Mouse (Mus musculus) embryonic fibroblast, embryonic 13.5 days (primary cell): ENCODE results near the gene Gm19402. TPM values are rescaled to one million over a fixed set of nuclear protein-coding genes. Genes with fewer than 3 reads are reported as not detected.

Experiments
- H3K27ac ChIP-seq: 2 replicates; pipeline ENCODE4 v1.5.1; 2012; ENCODE audit warnings: low read length, control low read depth, inconsistent platforms; ENCODE audit not compliant: insufficient read depth
- H3K4me1 ChIP-seq: 2 replicates; pipeline ENCODE4 v1.6.1; 2011; ENCODE audit warnings: low read length; ENCODE audit not compliant: control insufficient read depth, insufficient read depth
- H3K4me3 ChIP-seq: 2 replicates; pipeline ENCODE4 v1.5.1; 2011; ENCODE audit warnings: mild to moderate bottlenecking, control low read depth, low read length; ENCODE audit not compliant: insufficient read depth
- CTCF ChIP-seq: IDR thresholded peaks from 2 replicates; pipeline ENCODE4 v1.5.1; 2011; ENCODE audit warnings: mild to moderate bottlenecking, control low read depth, low read length, moderate library complexity, borderline replicate concordance; ENCODE audit not compliant: insufficient read depth
- POLR2A ChIP-seq: IDR thresholded peaks from 2 replicates; pipeline ENCODE4 v1.6.1; 2011; ENCODE audit warnings: low read depth, mild to moderate bottlenecking, control low read depth, low read length, moderate library complexity
- polyA plus RNA-seq: library from polyadenylated mRNA; stranded (reverse); fragments of >200 nt; gene quantifications from 2 replicates; pipeline ENCODE4 v1.2.4, GENCODE M21; 2011; ENCODE audit warnings: low read depth; ENCODE audit not compliant: missing spikeins, insufficient read length

The Gm19402 gene
- polyA plus RNA-seq, 1 experiment: not detected

DNA sequence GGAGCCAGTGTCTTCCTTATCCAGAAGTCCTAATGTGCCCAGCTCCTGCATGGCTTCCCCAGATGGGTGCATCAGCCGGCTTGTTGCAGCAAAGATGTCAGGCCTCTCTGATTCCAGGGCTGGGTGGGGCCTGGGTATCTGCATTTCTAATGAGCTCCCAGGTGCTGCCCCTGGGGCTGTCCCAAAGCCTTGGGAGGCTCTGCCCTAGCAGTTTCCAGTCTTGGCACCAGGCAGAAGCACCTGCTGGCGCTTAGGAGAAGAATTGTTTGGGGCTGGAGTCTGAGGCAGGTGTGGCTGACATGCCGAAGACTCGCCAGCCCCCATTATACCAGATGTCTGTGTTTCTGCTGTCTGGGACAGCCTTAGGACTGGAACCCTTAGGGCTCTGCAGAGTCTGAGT is 19.8 kb downstream of the Gm19402 start:
- H3K27ac ChIP-seq: no peak overlapping the region
- H3K4me1 ChIP-seq: no peaks in the 10 kb centered on the region
- no peak overlapping the region for H3K4me3 ChIP-seq
- TF ChIP-seq POLR2A (no peak), CTCF (no peak)

DNA sequence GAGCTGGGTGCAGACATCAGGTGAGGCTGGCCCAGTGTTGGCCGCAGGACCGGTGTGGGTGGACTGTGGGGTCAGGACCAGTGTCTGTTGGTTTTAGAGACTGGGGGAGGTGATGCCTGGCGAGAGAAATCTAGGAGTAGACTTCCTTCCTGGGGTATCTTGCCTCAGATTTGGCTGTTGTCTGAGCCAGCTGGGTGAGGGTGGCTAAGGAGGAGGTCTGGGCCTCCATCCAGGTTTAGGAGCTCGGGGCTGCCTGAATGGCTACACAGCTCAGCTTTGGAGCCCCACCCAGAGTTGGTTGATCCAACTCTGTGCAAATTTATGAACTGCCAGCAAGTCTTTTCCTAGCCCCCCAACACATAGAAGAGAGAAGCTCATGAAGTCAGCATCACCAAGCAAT is 23.2 kb downstream of the Gm19402 start:
- Histone ChIP-seq H3K4me1 (no peaks in the 10 kb centered on the region), H3K27ac (no peak overlapping the region), H3K4me3 (no peak overlapping the region)
- TF ChIP-seq POLR2A (no peak), CTCF (no peak)

DNA sequence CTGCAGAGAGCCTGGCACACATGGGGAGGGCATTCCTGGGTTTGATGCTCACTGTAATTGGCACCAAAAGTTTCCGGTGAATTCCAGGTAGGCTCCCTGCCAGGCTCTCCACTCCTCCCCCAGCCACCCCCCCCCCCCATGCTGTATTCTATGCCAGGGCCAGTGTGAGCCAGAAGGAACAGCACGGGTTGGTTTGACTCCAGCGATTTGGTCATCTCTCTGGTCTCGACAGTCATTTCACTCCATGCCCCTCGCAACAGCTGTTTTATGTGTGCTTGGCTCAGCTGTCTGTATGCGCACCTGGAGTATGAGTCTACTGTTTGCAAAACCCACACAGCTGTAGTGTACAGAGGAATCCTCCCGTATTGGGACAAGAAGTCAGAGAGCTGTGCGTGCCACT is 24.2 kb downstream of the Gm19402 start:
- H3K27ac ChIP-seq: no peak overlapping the region

DNA sequence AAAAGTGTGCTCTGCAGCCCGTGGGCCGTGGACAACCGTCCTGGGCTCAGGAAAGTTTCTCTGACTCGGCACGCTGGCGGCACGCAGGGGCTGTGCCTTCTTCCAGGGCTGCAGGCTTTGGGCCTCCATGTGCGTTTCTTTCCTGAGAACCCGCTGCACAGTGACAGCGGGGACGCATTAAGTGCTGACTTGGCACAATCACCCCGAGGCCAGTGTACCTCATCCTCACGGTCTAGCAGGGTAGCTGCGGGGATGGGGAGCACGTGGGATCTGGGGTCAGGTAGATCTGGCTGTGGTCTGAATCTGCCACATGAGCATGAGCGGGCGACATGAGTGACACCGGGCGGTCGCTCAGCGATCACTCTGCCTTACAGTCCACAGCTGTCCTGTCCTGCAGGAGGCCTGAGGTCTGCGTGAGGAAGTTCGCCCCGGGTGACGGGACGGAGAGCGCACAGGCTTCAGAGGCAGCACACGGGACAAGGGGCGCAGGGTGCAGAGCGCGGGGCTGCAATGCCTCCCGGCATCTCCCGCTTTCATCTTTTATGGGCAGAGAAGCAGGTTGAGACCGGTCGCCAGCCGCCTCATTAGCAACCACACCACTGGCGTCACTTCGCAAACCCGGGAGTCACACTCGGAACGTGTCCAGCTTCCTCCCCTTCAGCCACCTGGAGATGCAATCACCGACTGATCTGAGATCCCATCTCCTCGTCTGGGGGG is 26.4 kb downstream of the Gm19402 start:
- Histone ChIP-seq H3K27ac (no peak overlapping the region), H3K4me1 (no peaks in the 10 kb centered on the region), H3K4me3 (no peak overlapping the region)
- TF ChIP-seq POLR2A: no peak
- TF ChIP-seq CTCF: no peak

More for the DNA sequence above, 24.2 kb downstream of the Gm19402 start:
- H3K4me3 ChIP-seq: no peak overlapping the region
- TF ChIP-seq CTCF: no peak
- TF ChIP-seq POLR2A: no peak
- H3K4me1 ChIP-seq: no peaks in the 10 kb centered on the region

DNA sequence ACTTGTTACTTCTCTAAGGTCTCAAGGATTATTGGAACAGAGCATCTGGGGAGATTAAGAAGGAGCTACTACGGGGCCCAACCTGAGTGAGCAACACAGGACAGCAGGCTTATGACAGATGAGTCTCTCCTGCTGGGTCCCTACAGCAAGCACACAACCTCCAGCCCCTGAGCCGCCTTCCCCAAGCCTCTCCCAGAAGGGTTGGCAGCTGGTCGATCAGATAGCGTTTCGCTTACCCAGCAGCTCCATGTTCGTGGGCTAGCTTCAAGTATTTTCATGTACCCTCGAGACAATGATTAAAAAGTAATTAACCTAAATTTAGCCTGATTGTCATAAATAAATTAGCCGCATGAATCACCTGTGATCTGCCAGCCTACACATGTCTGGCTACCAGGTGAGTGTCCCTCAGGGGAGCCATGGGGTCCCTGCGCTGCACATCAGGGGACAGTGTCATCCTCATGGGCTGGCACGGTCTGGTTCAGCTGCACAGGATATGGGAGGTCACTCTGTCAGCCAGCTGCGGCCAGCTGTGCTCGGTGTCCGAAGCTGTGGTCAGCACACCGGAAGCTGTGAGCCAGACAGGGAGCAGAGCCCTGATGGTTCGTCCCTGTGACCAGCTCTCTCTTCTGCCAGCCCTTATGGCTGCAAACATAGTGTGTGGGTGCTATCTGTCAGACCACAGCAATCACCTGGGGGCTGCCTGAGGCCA is 32.1 kb downstream of the Gm19402 start:
- TF ChIP-seq POLR2A: no peak
- no peak for TF ChIP-seq CTCF
- Histone ChIP-seq H3K27ac (no peak overlapping the region), H3K4me1 (no peaks in the 10 kb centered on the region), H3K4me3 (no peak overlapping the region)

DNA sequence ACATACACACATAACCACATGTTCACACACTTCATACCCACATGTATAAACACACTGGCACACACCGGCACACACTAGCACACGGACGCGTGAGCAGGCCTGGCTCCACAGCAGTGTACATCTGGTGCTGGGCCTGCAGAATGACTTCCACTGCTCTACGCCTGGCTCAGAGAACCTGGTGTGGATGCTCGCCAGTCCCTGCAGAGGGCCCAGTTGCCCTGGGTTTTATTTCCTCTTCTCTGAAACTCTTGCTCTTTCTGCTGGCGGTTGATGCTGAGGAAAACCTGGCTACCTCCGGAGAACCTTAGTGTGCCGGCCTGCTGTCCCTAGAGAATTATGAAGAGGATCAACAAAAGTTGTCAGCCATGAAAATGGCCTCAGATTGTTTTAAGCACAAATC is 38.5 kb downstream of the Gm19402 start:
- no peak overlapping the region for H3K4me3 ChIP-seq
- H3K27ac ChIP-seq: no peak overlapping the region
- TF ChIP-seq CTCF (no peak), POLR2A (no peak)

DNA sequence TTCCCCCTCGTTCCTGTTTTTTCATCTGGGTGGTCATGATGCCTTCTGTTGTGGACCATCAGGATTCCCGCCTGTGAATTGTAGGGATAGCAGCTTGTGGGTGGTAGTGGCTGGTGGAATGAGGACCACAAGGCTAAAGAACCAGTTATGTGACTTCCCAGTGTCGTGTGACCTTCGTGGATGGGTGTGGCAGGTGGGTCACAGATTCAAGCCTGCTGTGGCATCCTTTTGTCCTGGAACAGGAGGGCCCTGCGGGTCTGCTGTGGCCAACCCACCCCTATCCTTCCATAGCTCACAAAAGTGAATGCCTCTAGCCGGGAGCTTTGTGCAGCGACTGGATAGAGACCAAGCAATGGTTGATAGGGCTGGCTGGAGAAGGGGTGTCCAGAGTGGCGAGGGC is 42.7 kb downstream of the Gm19402 start:
- H3K4me1 ChIP-seq: no peaks in the 10 kb centered on the region
- H3K4me3 ChIP-seq: no peak overlapping the region
- no peak for TF ChIP-seq POLR2A
- TF ChIP-seq CTCF: no peak
- H3K27ac ChIP-seq: no peak overlapping the region

More for the DNA sequence above, 38.5 kb downstream of the Gm19402 start:
- no peaks in the 10 kb centered on the region for H3K4me1 ChIP-seq

DNA sequence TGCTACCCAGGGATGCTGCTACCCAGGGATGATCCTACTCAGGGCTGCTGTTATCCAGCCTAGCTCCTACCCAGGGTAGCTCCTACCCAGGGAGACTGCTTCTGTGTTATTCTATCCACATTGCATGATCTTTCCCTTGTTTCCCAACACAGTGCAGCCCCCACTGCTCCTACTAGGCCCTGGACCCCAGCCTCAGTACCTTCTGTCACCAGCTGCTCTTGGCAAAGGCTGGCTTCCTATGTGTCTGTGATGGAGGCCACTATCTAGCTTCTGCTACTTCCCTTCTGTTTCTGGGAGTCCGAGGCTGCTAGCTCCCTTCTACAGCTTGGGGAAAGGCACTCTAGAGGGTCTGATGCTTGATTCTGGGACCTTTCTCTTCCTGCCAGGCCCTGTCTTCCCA is 43.1 kb downstream of the Gm19402 start:
- TF ChIP-seq POLR2A (no peak), CTCF (no peak)
- Histone ChIP-seq H3K4me3 (no peak overlapping the region), H3K27ac (no peak overlapping the region), H3K4me1 (no peaks in the 10 kb centered on the region)

DNA sequence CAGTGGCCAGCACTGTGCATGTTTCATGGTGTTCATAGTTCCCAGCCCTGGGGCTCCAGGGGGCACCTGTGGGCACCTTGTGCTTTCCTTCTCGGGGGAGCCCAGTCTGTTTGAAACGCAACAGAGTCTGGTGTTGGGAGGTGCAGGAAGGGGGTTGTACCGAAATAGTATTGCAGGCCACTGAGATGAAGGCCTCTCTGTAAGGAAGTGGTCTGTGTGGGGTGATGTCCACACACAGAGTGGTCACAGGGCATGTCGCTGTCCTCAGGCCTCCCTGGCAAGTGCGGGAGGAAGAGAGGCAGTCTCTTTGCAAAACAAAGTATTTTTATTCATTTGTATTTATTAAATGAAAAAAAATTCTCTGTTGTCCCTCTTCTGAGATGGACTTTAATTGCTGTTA is 45.0 kb downstream of the Gm19402 start:
- Histone ChIP-seq H3K4me1 (no peaks in the 10 kb centered on the region), H3K4me3 (no peak overlapping the region), H3K27ac (no peak overlapping the region)
- no peak for TF ChIP-seq POLR2A
- no peak for TF ChIP-seq CTCF

DNA sequence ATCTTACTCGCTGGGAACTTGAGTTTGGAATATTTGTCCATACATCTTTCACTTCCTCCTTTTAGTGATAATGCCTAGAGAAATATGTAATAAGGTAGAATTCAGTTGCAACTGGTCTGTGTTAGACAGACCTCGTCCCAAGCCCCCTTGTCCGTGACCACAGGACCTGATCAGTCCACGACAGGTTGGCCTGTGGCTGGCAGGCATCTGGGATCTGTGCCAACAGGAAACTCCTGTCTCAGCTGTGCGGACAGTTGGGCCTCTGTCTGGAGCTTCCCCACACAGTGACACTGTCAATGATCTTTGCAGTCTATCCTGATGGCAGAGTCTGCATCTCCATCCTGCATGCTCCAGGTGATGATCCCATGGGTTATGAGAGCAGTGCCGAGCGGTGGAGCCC is 47.4 kb downstream of the Gm19402 start:
- Histone ChIP-seq H3K4me3 (no peak overlapping the region), H3K27ac (no peak overlapping the region)
- TF ChIP-seq POLR2A (no peak), CTCF (no peak)

More for the DNA sequence above, 47.4 kb downstream of the Gm19402 start:
- no peaks in the 10 kb centered on the region for H3K4me1 ChIP-seq

Other genes with a start within 250 kb of the Gm19402 start
- 28.9 and 30.5 TPM in 2 replicates for gene Fam207a, start 175.0 kb downstream of the Gm19402 start, polyA plus RNA-seq
- gene Itgb2, start 160.5 kb downstream of the Gm19402 start, polyA plus RNA-seq: 0.57 and 1.4 TPM in 2 replicates
- 138 and 151 TPM in 2 replicates for gene Pttg1ip, start 109.0 kb downstream of the Gm19402 start, polyA plus RNA-seq
- 130 and 167 TPM in 2 replicates for gene Sumo3, start 84.7 kb downstream of the Gm19402 start, polyA plus RNA-seq
- gene Gm49325, start 84.6 kb downstream of the Gm19402 start, polyA plus RNA-seq: 31.7 and 53.4 TPM in 2 replicates
- gene Ube2g2, start 68.5 kb downstream of the Gm19402 start, polyA plus RNA-seq: 62.1 and 63.8 TPM in 2 replicates
- not detected in 2 replicates for gene Tspear, start 4.2 kb downstream of the Gm19402 start, polyA plus RNA-seq
- gene Gm9508, start 6.5 kb upstream of the Gm19402 start, polyA plus RNA-seq: not detected in 2 replicates
- gene Gm10272, start 15.9 kb upstream of the Gm19402 start, polyA plus RNA-seq: not detected in 2 replicates
- gene Gm10024, start 20.7 kb upstream of the Gm19402 start, polyA plus RNA-seq: not detected in 2 replicates
- gene Gm10142, start 25.1 kb upstream of the Gm19402 start, polyA plus RNA-seq: not detected in 2 replicates
- not detected in 2 replicates for gene Krtap12-1, start 29.8 kb upstream of the Gm19402 start, polyA plus RNA-seq
- not detected in 2 replicates for gene Gm10100, start 35.7 kb upstream of the Gm19402 start, polyA plus RNA-seq
- not detected in 2 replicates for gene Gm18596, start 51.9 kb upstream of the Gm19402 start, polyA plus RNA-seq
- gene Gm9736, start 60.6 kb upstream of the Gm19402 start, polyA plus RNA-seq: not detected in 2 replicates
- not detected in 2 replicates for gene Gm3233, start 68.9 kb upstream of the Gm19402 start, polyA plus RNA-seq
- gene Gm3238, start 80.6 kb upstream of the Gm19402 start, polyA plus RNA-seq: not detected in 2 replicates
- gene Gm7138, start 86.2 kb upstream of the Gm19402 start, polyA plus RNA-seq: not detected in 2 replicates
- gene Gm3250, start 91.8 kb upstream of the Gm19402 start, polyA plus RNA-seq: not detected in 2 replicates
- not detected in 2 replicates for gene Gm7137, start 97.4 kb upstream of the Gm19402 start, polyA plus RNA-seq
- not detected in 2 replicates for gene Gm9639, start 104.3 kb upstream of the Gm19402 start, polyA plus RNA-seq
- not detected in 2 replicates for gene Gm19668, start 108.4 kb upstream of the Gm19402 start, polyA plus RNA-seq
- not detected in 2 replicates for gene Gm9507, start 121.1 kb upstream of the Gm19402 start, polyA plus RNA-seq
- not detected in 2 replicates for gene Gm2696, start 123.9 kb upstream of the Gm19402 start, polyA plus RNA-seq
- gene Krtap10-4, start 136.3 kb upstream of the Gm19402 start, polyA plus RNA-seq: not detected in 2 replicates
- gene Krtap10-10, start 145.2 kb upstream of the Gm19402 start, polyA plus RNA-seq: not detected in 2 replicates
- not detected in 2 replicates for gene Gm36176, start 156.0 kb upstream of the Gm19402 start, polyA plus RNA-seq
- gene Gm10318, start 162.1 kb upstream of the Gm19402 start, polyA plus RNA-seq: not detected in 2 replicates
- gene Gm3285, start 171.2 kb upstream of the Gm19402 start, polyA plus RNA-seq: not detected in 2 replicates
- 1.8 and 1.9 TPM in 2 replicates for gene Lrrc3, start 211.8 kb upstream of the Gm19402 start, polyA plus RNA-seq